Mouse (Mus musculus): ENCODE results near the gene Tpp2.

GRCm38 (mm10) chr1:43964381-43964780 is 30.9 kb downstream of the Tpp2 start:
- TF ChIP-seq POLR2A (IDR thresholded peaks at IDR 0.05; ENCODE audit: control insufficient read depth, low read depth, low read length) (no peak), CTCF (IDR thresholded peaks at IDR 0.05; ENCODE audit: control insufficient read depth, insufficient read depth, insufficient replicate concordance, low read depth, low read length) (no peak)
